Mouse (Mus musculus) neural tube, embryonic 12.5 days (tissue): Measurements from ENCODE around the gene Il12rb1. TPM values are rescaled to one million over a fixed set of nuclear protein-coding genes. Genes with fewer than 3 reads are reported as not detected.

Experiments
- ATAC-seq: fragments of 200-750 bp; cut with Nextera tagmentation; 2 replicates; pipeline ENCODE4 v1.8.0; 2017; ENCODE audit warnings: low read depth, mild to moderate bottlenecking, moderate TSS enrichment, moderate library complexity; ENCODE audit not compliant: low FRiP score
- H3K27ac ChIP-seq: fragments of 300-500 bp; sonication (generic); 2 replicates; pipeline ENCODE4 v1.5.1; 2016
- H3K27me3 ChIP-seq: fragments of 300-500 bp; sonication (generic); replicated peaks from 2 replicates; pipeline ENCODE4 v1.6.1; 2016; ENCODE audit warnings: mild to moderate bottlenecking
- H3K36me3 ChIP-seq: fragments of 300-500 bp; sonication (generic); 2 replicates; pipeline ENCODE4 v1.6.1; 2016; ENCODE audit warnings: mild to moderate bottlenecking
- H3K4me1 ChIP-seq: fragments of 300-500 bp; sonication (generic); 2 replicates; pipeline ENCODE4 v1.6.1; 2016
- H3K4me2 ChIP-seq: fragments of 300-500 bp; sonication (generic); replicated peaks from 2 replicates; pipeline ENCODE4 v1.6.1; 2016; ENCODE audit warnings: mild to moderate bottlenecking
- H3K4me3 ChIP-seq: fragments of 300-500 bp; sonication (generic); 2 replicates; pipeline ENCODE4 v1.5.1; 2016
- H3K9ac ChIP-seq: fragments of 300-500 bp; sonication (generic); 2 replicates; pipeline ENCODE4 v1.6.1; 2016; ENCODE audit warnings: mild to moderate bottlenecking
- H3K9me3 ChIP-seq: fragments of 300-500 bp; sonication (generic); 2 replicates; pipeline ENCODE4 v1.6.1; 2016; ENCODE audit warnings: mild to moderate bottlenecking
- WGBS: fragments of 180-500 bp; shearing (Covaris S2); methylation state at CpG from one replicate; pipeline ENCODE4 v1.1.7; 2016; 5-methylcytosine and 5-hydroxymethylcytosine counted together
- polyA plus RNA-seq: library from polyadenylated mRNA; unstranded; fragments of >200 nt; fragmentation: Nextera tagmentation; extraction: Ambion mirVana; gene quantifications from 2 replicates; pipeline ENCODE4 v1.2.1, GENCODE M21; 2016

Il12rb1 gene
- polyA plus RNA-seq, 1 experiment from 2014 or later: not detected

DNA sequence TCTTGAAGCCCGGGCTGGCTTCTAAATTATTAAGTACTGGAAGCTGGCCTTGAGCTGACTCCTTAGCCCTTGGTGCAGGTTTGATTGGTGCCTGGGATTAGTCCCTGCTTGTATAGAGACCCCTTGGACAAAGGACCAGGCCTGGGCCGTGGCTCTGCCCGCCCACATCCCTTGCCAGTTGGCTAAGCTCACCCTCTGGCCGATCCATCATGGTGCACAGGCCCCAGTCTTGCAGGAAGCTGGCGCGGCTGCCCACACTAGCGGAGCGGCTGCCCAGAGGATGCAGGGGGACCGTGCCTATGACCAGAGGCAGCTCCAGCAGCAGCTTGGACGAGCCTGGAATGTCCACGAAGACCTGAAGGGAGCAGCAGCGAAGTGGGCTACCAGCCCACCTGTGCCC is 28.4 kb downstream of the Il12rb1 start:
- H3K27ac ChIP-seq: no peak overlapping the region
- H3K4me3 ChIP-seq: no peak overlapping the region
- no peaks in the 10 kb centered on the region for H3K27me3 ChIP-seq
- H3K4me2 ChIP-seq: no peak overlapping the region
- H3K9me3 ChIP-seq: no peaks in the 10 kb centered on the region
- ATAC-seq: no peak
- H3K4me1 ChIP-seq: peaks cover 13% of the 10 kb centered on the region
- H3K36me3 ChIP-seq: peaks cover 13% of the 10 kb centered on the region; the same call in 1 of the 2 replicates
- 89% methylated on average over 12 of the region's 12 CpGs for WGBS
- no peak overlapping the region for H3K9ac ChIP-seq

GRCm38 (mm10) chr8:70838654-70839407 is 30.6 kb downstream of the Il12rb1 start:
- Histone ChIP-seq H3K9ac (peak overlapping the region; percentile 79), H3K4me2 (peak overlapping the region; percentile 78), H3K4me1 (peaks cover 9% of the 10 kb centered on the region), H3K36me3 (peaks cover 13% of the 10 kb centered on the region; the same call in 1 of the 2 replicates), H3K4me3 (peak overlapping the region; percentile 57), H3K27me3 (no peaks in the 10 kb centered on the region), H3K9me3 (no peaks in the 10 kb centered on the region), H3K27ac (peak overlapping the region; percentile 42; the same call in 1 of the 2 replicates)
- 3% methylated on average over 66 of the region's 66 CpGs for WGBS
- ATAC-seq: peak; percentile 49

- Histone ChIP-seq H3K4me3 (peak within 1 kb of the TSS; percentile 57), H3K27me3 (no peaks in the 10 kb centered on the region), H3K9ac (peak within 1 kb of the TSS; percentile 79), H3K4me2 (peak within 1 kb of the TSS; percentile 78), H3K27ac (peak within 1 kb of the TSS; percentile 42; the same call in 1 of the 2 replicates), H3K36me3 (peaks cover 13% of the 10 kb centered on the region; the same call in 1 of the 2 replicates), H3K9me3 (no peaks in the 10 kb centered on the region), H3K4me1 (peaks cover 10% of the 10 kb centered on the region)
- WGBS: 3% methylated on average over 55 of the region's 55 CpGs
- peak; percentile 94 for ATAC-seq
These were observed 31.4 kb downstream of the Il12rb1 start, which contains the start of gene Arrdc2 for GRCm38 (mm10) chr8:70839408-70840351. Arrdc2 (minus strand) TSS chr8:70839720.

- Histone ChIP-seq H3K36me3 (peaks cover 6% of the 10 kb centered on the region; the same call in 1 of the 2 replicates), H3K4me3 (no peak overlapping the region), H3K27me3 (no peaks in the 10 kb centered on the region), H3K9me3 (no peaks in the 10 kb centered on the region), H3K4me1 (peaks cover 12% of the 10 kb centered on the region), H3K4me2 (no peak overlapping the region), H3K27ac (no peak overlapping the region), H3K9ac (no peak overlapping the region)
- ATAC-seq: no peak
- WGBS: 51% methylated on average over 10 of the region's 10 CpGs
These were observed 32.3 kb downstream of the Il12rb1 start for GRCm38 (mm10) chr8:70840590-70840989.

DNA sequence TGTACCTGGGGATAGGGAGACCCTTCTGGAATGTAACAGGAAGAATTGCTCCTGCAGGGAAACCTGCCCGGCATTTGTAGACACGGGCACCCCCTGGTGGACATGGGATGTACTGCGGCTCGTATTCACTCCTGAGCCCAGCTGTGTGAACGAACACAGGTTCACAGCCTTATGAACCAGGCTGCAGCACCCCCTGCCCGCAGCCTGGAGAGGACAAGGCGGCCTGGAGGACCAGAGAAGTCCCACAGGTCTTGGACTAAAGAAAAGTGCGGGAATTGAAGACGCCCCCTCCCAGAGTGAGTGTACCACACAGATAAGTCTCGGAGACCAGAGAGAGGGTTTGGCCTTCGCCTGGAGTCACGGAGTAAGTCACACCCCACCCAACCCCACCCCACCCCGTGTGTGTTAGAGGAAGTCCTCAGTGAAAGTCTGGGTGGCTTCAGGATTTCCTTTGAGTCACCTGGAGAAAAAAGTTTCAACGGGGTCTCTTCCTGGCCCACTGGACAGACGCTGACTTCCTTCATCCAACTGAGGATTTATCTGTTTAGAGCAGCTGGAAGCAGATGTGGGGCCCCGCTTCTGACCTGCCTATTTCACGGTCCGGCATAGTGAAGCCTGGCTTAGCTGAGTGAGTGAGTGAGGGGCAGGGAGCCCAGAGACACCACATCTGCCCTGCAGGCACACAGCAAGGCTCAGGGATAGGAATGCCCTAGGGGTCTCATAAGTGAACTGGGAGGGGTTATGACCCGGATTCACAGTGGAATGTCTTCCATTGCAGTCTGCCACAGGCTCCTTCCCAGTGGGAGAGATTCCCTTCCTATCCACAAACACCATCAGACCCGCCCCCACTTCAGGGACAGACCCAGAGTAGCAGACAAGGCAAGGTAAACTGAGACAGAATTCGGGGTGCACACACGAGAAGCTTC is 33.2 kb downstream of the Il12rb1 start:
- peaks cover 12% of the 10 kb centered on the region for H3K4me1 ChIP-seq
- H3K27ac ChIP-seq: no peak overlapping the region
- 39% methylated on average over 22 of the region's 22 CpGs for WGBS
- H3K9me3 ChIP-seq: no peaks in the 10 kb centered on the region
- ATAC-seq: no peak
- H3K27me3 ChIP-seq: no peaks in the 10 kb centered on the region
- no peaks in the 10 kb centered on the region for H3K36me3 ChIP-seq
- no peak overlapping the region for H3K4me2 ChIP-seq
- no peak overlapping the region for H3K4me3 ChIP-seq
- no peak overlapping the region for H3K9ac ChIP-seq

- H3K4me1 ChIP-seq: peaks cover 12% of the 10 kb centered on the region
- no peak for ATAC-seq
- no peak overlapping the region for H3K27ac ChIP-seq
These were observed 34.2 kb downstream of the Il12rb1 start for GRCm38 (mm10) chr8:70842484-70842883.

GRCm38 (mm10) chr8:70843214-70843773 is 35.0 kb downstream of the Il12rb1 start:
- Histone ChIP-seq H3K9ac (no peak overlapping the region), H3K27ac (no peak overlapping the region), H3K27me3 (no peaks in the 10 kb centered on the region), H3K4me1 (peaks cover 12% of the 10 kb centered on the region), H3K36me3 (no peaks in the 10 kb centered on the region), H3K4me3 (no peak overlapping the region), H3K9me3 (no peaks in the 10 kb centered on the region), H3K4me2 (no peak overlapping the region)
- ATAC-seq: no peak
- WGBS: 82% methylated on average over 5 of the region's 5 CpGs

More at GRCm38 (mm10) chr8:70842484-70842883, 34.2 kb downstream of the Il12rb1 start:
- Histone ChIP-seq H3K9me3 (no peaks in the 10 kb centered on the region), H3K4me2 (no peak overlapping the region), H3K36me3 (no peaks in the 10 kb centered on the region), H3K9ac (no peak overlapping the region), H3K27me3 (no peaks in the 10 kb centered on the region), H3K4me3 (no peak overlapping the region)
- 68% methylated on average over 25 of the region's 25 CpGs for WGBS

- no peak for ATAC-seq
- Histone ChIP-seq H3K36me3 (no peaks in the 10 kb centered on the region), H3K4me3 (no peak overlapping the region), H3K9me3 (no peaks in the 10 kb centered on the region), H3K27ac (no peak overlapping the region), H3K27me3 (no peaks in the 10 kb centered on the region), H3K4me1 (peaks cover 6% of the 10 kb centered on the region; the same call in 1 of the 2 replicates), H3K4me2 (no peak overlapping the region), H3K9ac (0 out of 2 replicates have a peak overlapping the region, but pooled peaks have one; percentile 19)
- WGBS: 91% methylated on average over 8 of the region's 8 CpGs
These were observed 35.7 kb downstream of the Il12rb1 start for GRCm38 (mm10) chr8:70843941-70844340.

- Histone ChIP-seq H3K4me1 (peaks cover 3% of the 10 kb centered on the region; the same call in 1 of the 2 replicates), H3K27ac (no peak overlapping the region), H3K27me3 (no peaks in the 10 kb centered on the region), H3K9me3 (no peaks in the 10 kb centered on the region), H3K4me2 (no peak overlapping the region), H3K36me3 (no peaks in the 10 kb centered on the region), H3K9ac (0 out of 2 replicates have a peak overlapping the region, but pooled peaks have one; percentile 19), H3K4me3 (no peak overlapping the region)
- 0 out of 2 replicates have a peak, but pooled peaks have one; percentile 1 for ATAC-seq
- WGBS: 3% methylated on average over 6 of the region's 6 CpGs
These were observed 36.3 kb downstream of the Il12rb1 start for GRCm38 (mm10) chr8:70844523-70844922.

DNA sequence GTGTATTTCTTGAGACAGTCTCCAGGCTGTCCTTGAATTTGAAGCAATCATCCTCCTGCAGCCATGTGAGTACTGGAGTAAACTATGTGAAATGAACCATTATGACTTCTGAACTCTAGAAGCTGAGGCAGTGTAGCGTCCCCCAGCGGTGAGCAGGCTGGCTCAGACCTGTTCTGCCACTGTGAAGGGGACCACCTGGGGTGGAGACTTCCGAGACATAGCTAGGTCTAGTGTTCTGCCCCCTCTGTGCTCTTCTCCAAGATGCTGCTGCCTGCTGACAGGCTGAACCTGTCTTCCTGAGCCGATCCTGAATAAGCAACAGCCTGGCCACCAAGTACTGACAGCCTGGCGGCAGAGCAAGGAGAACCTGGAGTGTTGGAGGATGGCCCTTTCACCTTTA is 36.9 kb downstream of the Il12rb1 start:
- no peaks in the 10 kb centered on the region for H3K36me3 ChIP-seq
- H3K4me3 ChIP-seq: no peak overlapping the region
- no peaks in the 10 kb centered on the region for H3K27me3 ChIP-seq
- no peak overlapping the region for H3K4me2 ChIP-seq
- no peak overlapping the region for H3K27ac ChIP-seq
- WGBS: 39% methylated on average over 5 of the region's 5 CpGs
- no peak for ATAC-seq
- H3K9ac ChIP-seq: no peak overlapping the region
- H3K9me3 ChIP-seq: no peaks in the 10 kb centered on the region
- peaks cover 3% of the 10 kb centered on the region; the same call in 1 of the 2 replicates for H3K4me1 ChIP-seq
